Mouse (Mus musculus) gastrocnemius, postnatal 14 days (tissue): ENCODE measurements around the gene Srrt. TPM values are rescaled to one million over a fixed set of nuclear protein-coding genes. Genes with fewer than 3 reads are reported as not detected.
A peak's percentile ranks its signal among the peaks of the same experiment; 100 is the strongest.

ENCODE experiments used
- DNase-seq: peaks from one replicate; pipeline ENCODE4 v3.0.0; 2021; ENCODE audit warnings: mixed read lengths
- intact Hi-C: fragments of 180-260 bp; cut with DNase I; formaldehyde crosslinking; loops from one replicate; pipeline ENCODE4 v1.15.1; 2025; ENCODE audit warnings: low total_unique reads
- total RNA-seq, 2 experiments: library from RNA; stranded (reverse); gene quantifications; 2 replicates each; pipeline ENCODE4 v1.2.3; 2021

Gene Srrt
- total RNA-seq, 2 experiments from 2014 or later, result 39.0 to 40.6 TPM

DNA sequence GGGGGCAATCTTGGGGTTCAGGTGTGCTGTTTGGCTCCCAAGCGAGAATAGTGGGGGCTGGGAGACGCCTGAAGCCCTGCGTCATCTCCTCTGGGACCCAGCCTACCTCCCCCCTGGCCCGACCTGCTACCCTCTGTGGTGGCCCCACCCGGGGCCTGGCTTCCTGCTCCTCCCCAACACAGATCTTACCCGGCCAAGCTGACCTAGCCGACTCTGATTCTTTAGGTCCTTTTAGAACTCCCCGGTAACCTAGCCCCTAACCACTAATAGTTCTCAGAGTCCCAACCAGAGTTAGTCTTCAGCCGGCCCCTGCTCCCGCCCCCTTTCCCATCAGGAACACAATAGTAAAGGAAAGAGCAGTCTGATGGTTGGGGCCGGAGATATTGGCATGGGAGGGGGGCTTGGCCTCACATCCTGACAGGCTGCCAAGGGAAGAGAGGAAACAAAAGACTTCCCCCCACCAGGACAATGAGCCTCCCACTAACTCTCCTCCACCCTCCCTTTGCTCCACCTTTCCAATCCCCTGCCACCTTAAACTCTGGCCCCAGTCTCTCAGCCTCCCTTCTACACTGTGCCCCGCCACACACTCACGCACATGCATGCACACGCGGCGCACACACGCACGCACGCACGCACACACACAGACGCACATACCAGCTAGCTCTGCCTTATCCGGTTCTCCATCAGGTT lies 32.0 kb upstream of the Srrt start:
- peak; percentile 52 for DNase-seq
- intact Hi-C loops, result no loop called here

DNA sequence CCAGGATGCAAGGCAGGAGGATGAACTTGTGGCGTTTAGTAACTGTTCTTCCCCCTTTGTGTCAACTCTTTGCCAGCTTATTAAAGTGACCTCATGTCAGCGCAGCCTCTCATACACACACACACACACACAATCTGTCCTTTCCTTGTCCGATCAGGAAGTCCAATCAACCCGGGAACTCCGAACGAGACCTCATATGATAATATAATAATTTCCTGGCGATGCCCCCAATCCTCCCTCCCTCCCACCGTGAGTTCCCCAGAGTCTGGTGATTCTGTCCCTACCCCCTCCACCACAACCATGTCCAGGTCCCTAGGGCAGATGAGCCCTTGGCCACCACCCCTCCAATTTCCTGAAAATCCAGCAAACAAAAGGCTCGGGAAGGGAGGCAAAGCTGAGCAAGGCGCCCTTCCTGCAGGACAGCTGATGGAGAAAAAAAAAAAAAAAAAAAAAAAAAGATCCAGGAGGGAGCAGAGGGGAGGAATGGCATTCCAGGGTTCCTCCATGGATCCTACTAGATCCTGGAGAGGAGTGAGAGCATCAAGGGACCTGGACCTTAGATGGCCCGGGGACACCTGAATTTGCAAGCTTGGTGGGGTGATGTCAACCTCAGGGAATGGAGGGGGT lies 31.3 kb upstream of the Srrt start:
- peak; percentile 53 for DNase-seq
- intact Hi-C loops, result no loop called here

DNA sequence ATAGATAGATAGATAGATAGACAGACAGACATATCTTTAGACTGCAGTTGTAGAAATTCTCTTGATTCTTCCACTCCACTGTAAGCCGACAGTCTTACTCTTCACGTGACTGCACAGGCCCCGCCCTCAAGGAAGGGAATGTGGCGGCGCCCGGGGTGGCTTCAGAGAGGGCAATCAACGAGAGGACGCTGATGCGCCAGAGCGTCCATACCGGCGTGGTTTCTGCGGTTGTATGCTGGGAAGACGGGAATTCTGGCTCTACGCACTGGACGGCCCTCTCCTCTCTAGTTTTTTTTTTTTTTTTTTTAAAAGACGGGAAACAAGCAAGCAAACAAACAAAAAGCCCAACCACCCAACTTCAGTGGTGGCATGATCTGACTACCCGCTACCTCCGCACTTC lies 30.8 kb upstream of the Srrt start:
- peak; percentile 94 for DNase-seq
- intact Hi-C loops, result no loop called here

DNA sequence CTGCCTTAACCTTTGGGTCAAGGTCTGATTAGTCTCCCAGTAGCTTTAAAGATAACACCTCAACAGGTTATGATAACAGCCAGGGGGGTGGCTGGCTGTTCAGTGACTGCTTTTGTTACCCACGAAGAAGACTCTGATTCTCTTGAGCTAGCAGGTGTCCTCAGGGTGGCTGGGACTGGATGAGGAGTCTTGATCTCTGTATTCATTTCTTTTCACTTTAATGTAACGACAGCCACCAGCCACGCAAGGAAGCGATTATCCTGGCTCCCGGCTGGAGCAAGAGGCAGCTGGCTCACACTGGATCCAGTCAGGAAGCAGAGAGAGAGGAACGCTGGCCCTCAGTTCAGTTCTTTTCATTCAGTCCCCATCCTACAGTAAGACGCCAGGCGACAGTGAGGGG lies 29.7 kb upstream of the Srrt start:
- intact Hi-C loops, result no loop called here
- DNase-seq, result no peak

DNA sequence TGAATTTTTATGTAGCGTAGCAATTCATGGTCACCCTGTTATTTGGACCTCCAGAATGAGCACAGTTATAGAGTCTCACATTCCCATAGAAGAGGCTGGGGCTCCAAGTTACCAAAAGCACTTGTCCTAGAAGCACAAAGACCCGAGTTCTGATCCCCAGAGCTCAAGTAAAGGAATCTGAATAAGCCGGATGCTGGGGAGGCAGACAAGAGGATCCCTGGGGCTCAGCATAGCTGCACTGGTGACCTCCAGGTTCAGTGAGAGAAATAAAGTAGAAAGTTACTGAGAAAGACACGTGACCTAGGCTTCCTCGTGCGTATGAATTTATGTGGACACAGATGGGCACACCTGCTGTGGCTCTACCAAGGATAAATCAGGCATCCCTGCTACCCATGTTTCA lies 27.6 kb upstream of the Srrt start:
- DNase-seq, result no peak
- intact Hi-C loops, result no loop called here

DNA sequence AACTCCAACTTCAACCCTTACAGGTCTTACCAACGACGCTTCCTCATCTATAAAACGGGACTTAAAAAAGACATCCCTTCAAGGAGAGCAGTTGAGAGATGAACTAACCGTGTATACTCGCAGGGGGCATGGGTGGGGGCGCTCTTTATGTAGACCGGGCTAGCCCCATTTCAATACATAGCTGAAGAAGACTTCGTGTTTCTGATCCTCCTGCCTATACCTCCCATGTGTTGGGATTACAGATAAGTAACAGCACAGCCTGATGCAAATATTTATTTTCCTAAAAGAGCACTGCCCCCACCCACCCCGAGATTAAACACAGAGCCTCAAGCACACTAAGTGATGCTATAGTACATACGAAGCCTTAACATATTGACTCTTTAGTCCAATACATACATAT lies 26.8 kb upstream of the Srrt start:
- intact Hi-C loops, result no loop called here
- no peak for DNase-seq

DNA sequence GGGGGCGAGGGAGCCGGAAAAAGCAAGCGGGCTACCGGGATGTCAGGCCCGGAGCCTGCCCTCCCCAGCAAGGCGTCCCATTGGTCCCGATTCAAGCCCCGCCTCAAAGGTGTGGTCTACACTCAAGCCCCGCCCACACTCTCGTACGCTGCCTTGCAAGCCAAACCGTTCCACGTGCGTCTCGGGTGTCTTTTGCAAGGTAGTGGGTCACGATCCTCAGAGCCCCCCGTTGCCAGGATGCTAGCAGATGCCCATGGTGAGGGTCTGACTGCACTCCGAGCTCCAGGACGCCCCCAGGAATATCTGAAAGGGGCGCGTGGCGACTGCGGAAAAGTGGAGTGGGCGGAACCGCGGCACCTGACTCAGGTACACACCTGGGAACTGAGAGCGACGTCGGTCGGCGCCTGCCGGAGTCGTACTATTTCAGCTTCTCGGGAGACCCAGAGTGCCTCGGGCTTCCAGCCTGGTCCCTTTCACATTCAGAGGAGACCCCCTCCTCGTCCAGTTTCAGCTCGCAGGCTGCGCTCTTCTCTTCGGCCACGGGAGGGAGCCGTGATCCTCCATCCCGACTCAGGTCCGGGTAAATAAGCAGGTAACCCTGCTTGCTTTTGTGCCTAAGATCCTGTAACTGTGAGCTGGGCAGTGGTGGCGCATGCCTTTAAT lies 26.2 kb upstream of the Srrt start, which contains the start of gene Slc12a9:
Slc12a9 (minus strand) TSS at position 86 of the 663 bp plus-strand sequence.
- intact Hi-C loops, result no loop called here
- DNase-seq, result peak; percentile 94

DNA sequence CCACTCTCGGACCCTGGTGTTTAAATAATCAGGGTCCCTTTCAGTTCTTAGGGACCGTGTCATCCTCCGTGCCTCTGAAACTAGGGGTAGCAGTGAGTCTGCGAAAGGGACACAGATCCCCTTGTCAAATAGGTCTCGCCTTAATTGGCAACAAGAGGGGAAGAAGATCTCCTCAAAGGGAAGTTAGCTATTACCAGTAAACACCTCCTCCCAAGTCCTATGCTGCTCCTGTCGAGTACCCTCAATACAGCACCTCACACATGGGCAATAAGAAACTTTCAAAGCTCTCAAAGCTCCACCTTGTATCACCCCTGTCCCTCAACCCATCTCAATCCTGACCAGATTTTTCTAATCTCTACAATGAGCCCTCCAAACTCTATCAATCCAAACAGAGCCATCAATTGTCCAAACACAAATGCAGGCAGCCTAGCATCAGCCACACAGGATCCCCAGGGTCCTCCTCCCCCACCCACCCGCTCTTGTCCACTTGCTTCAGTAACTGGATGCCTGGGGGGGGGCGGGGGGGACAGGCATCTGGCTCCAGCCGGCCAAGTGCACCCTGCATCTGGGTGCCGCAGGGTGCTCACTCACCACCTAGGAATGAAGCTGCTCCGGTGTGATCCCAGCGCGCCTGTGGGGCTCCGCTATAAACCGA lies 25.5 kb upstream of the Srrt start:
- no peak for DNase-seq
- intact Hi-C loops, result no loop called here

DNA sequence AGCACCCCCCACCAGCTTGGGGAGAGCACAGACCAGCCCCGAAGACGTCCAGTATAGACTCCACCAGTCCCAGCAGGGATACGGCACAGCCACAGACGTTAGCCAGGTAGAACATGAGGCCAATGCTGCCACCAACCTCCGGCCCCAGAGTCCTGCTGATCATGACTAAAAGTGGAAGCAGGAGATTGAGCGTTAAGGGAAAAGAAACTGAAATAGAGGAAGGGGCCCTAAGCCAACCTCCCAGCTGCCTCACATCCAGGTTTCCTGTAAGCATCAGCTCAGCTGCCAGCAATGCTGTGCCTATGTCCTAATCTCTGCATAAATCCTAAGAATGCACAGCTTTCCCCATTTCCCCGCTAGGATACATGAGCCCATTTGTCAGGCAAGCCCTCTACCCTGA lies 23.4 kb upstream of the Srrt start:
- intact Hi-C loops, result no loop called here

DNA sequence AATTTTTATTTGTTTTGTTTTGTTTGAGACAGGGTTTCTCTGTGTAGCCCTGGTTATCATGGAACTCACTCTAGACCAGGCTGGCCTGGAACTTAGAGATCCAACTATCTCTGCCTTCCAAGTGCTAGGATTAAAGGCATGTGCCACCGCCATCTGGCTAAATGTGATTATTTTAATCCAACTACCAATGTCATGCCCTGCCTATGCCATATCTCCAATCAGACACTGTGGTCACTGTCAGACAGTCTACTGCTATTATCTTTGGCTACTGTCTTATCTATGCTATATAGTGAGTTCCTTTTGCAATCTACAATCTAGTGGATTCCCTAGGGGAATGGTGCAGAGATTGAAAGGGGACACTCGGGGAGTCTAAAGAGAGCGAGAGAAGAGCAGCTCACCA lies 13.5 kb upstream of the Srrt start:
- DNase-seq, result no peak

More for the DNA sequence above, 23.4 kb upstream of the Srrt start:
- no peak for DNase-seq

DNA sequence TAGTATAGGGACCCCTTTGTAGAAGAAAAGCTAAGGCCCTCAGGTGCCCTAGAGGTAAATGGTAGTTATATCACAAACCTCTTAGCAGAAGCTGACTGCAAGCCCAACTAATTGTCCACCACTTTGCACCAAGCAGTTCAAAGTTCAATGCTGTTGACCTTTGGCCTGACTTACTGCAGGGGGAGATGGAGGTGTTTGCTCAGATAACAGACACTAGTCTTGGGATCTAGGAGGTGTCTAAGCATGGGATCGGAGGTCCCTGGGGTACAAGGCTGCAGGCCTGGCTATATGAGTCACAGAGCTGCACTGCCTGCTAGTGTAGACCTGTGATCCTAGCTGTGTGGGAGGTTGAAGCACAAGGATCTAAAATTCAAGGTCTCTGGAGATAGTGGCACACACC lies 11.1 kb upstream of the Srrt start:
- DNase-seq, result no peak
- intact Hi-C loops, result no loop called here

More for the DNA sequence above, 13.5 kb upstream of the Srrt start:
- intact Hi-C loops, result no loop called here

DNA sequence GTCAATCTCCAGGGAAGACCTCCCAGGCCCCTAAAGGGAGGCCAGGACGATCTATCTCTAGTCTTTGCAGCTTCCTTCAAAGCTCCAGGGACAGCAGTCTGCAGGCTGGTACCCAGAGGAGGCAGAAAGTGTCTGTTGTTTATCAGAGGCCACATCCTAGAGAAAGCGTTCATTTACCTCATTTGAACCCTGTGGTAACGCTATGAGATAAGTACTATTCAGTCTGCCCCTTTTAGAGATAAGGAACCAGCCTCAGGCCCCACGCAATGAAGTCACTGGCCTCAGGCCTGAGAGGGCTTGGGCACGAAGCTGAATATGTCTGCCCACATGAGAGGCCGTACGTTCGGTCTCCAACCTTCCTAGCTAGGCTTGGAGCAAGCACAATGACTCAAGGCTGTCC lies 9.9 kb upstream of the Srrt start:
- DNase-seq, result no peak
- intact Hi-C loops, result no loop called here

DNA sequence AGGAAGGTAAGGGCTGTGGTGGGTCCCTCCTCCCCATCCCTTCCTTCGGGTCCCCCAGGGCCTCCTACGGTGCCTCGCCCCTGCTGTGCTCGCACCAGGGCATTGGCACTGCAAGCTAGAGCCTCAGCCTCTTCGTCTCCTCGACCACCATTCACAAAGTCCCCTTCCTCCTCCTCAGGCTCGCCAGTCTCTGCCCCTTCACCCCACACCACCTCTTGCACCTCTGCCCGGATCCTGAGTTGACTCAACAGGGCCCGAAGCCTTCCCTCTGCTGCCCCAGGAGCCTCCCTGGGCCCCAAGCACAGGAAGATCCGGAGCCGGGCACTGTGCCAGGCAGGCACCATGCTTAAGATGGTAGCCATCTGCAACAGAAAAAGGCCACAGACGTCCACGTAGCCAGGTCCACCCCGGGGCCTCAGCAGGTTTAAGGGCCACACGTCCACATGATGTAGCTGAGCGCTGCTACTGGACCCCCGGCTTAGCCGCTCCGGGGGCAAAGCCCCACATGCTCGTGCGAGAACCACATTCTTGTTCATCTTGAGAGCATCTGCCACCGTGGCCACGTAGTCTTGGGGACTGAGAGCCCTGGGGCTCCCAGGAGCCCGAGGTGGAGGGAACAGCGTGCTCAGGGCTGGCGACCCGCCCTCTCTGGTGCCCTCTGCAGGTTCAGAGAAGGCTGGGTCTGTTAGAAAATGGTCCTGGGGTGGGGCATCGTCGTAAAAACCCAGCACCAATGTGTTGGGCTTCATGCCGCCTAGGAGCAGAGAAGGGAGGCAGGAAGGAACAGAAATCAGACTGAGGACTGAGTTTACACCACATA lies 7.8 kb upstream of the Srrt start:
- intact Hi-C loops, result no loop called here
- peak; percentile 55 for DNase-seq

DNA sequence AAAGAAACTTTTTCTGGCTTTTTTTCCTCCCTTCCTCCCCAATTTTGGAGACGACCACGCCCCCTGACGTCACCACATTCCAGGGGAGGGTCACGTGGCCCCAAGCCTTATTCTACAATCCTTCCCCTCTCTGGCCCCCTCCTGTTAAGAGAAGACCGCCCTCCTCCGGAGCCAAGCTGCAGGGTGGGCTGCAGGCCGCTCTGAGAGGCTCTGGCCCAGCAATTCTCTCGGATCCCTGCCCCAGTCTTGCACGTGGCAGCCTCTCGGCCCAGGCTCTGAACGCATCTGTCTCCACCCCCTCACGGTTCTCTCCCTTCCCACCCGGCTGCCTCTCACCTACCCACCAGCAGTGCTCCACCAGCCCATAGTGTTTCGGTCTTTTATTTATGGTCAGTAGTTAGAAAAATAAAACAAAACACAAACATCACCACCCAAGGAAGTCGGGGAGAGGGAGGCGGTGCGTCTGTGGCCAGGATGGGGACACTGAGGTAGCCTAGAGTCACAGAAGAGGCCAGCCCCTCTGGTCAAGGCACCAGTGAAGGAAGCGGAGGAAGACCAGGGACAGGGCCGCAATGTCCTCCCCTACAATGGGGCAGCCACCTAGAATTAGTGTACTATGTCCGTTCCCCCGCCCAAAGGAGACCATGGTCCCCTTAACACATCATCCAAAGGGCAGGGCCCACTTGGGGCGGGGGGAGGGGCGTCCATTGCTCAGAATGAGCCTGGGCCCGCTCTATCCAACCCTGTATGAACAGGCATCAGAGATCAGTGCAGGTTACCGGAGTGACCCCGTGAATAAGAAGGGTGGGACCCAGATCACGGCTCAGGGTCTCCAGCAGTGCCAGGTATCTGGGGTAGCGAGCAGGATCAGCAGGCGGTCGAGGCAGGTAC lies 7.0 kb upstream of the Srrt start, which contains the start of gene Trip6:
Trip6 (minus strand) TSS at position 212 of the 891 bp plus-strand sequence.
- peak; percentile 92 for DNase-seq
- intact Hi-C loops, result no loop called here

DNA sequence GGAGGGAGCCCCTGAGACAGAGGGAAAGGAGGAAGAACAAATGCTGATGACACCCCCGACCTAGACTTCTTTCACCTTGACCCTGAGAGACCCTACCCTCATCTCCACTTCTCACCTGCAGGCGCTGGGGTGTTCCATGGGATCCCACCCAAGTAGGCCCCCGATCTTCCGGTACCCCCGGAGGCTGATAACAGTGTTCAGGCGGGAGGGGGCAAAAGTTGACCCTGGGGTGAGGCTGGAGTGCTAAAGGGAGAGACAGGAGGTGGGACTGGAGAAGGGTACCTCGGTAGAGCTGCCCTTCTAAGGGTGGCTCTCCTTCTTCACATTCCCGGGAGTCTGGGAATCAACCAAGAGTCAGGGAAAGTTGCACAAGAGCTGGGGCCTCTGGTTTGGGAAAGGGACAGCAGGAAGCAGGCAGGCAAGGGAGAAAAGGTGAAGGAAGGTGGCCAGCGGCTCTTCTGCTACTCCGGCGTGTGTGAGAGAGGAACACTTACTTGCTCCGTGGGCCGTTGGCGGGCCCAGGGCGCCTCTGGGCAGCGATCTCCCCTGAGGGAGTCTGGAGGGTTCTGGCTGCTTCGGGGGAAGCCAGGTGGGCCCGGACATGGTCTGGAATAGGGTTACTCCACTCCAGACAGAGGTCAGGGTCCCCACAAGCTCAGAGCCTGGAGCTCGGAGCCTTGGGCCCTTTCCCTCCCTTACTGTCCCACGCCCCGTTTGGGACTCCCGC lies 6.2 kb upstream of the Srrt start:
- no peak for DNase-seq
- intact Hi-C loops, result no loop called here

DNA sequence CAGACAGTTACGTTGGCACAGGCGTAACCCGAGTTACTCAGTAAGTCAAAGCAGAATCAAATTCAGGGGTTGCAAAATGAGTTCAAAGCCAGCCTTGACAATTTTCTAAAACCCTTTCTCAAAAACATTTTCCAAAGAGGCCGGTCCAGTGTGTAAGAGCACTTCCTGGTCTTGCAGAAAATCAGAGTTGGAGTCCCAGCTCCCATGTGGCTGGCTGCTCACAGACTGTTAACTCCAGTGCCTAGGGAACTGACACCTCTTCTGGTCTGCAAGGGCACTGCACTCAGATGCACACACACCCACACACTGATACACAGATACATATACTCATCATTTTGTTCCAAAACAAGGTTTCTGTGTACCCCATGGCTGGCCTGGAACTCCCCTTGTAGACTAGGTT lies 882 bp upstream of the Srrt start:
- intact Hi-C loops, result no loop called here
- DNase-seq, result no peak

DNA sequence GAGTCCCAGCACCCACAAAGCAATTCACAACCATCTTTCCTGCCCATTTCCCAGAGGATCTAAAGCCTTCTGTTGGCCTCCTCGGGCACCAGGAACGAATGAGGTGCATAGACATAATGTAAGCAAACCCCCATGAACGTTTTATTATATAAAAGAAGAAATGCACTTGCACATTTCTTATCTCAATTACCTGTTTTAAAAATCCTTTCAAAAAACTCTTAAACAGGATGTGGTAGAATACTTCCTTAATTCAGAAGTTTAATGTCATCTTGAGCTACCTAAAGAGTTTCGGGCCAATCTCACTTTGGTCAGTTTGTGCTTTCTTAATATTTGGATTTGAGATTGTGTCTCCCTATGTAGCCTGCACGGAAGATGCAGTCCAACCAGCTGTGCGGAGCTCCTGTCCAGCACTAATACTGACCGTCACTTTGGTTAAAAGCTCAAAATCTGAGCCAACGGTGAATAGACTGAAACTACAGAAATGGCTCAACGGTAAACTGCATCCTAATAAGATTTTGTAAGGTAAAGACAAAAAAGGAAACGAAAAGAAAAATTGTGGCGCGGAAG lies 952 bp downstream of the Srrt start:
- intact Hi-C loops, result no loop called here
- no peak for DNase-seq

DNA sequence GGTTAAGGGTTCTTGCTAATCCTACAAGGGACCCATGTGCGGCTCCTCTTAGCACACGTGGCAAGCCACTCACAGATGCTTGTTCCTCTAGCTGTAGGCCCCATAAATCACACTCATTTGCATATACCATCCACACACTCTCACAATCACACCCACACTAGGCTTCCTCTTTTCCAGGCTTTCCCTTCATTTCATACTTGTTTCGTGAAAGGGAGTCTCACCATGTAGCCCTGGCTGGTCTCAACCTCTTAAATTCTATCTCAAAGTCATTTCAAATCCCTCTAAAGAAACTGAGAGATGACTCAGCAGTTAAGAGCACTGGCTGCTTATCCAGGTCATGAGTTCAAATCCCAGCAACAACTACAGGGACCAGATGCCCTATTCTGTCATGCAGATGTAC lies 1.7 kb downstream of the Srrt start:
- no peak for DNase-seq
- intact Hi-C loops, result no loop called here
